Mouse (Mus musculus) skeletal muscle tissue, postnatal 0 days (tissue): ENCODE measurements around the gene Gm28269. TPM values are rescaled to one million over a fixed set of nuclear protein-coding genes. Genes with fewer than 3 reads are reported as not detected.

Experiments used
- polyA plus RNA-seq: library from polyadenylated mRNA; unstranded; fragments of >200 nt; fragmentation: Nextera tagmentation; extraction: Ambion mirVana; gene quantifications from 2 replicates; pipeline ENCODE4 v1.2.1, GENCODE M21; 2015

Gene Gm28269
- polyA plus RNA-seq: not detected in 2 replicates

DNA sequence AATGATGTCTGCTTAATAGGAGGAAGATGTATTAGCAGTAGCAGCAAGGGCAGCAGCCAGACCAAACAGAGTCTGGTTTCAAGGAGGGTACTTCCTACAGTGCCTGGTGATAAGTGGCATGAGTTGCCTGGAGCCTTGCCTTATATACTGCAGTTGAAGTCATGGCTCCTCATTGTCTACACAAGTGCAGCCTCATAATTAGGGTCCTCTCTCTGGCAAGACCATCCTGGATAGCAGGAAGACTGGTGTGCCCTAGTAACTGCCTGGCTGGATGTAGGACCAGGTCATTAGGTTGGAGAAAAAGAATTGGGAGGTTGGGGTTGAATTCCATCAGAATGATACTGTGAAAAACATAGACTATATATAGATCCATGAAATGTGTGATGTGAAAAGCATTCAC is at the start of gene Gm28269:
Gm28269 (minus strand) TSS at position 101 of the 400 bp plus-strand sequence.

DNA sequence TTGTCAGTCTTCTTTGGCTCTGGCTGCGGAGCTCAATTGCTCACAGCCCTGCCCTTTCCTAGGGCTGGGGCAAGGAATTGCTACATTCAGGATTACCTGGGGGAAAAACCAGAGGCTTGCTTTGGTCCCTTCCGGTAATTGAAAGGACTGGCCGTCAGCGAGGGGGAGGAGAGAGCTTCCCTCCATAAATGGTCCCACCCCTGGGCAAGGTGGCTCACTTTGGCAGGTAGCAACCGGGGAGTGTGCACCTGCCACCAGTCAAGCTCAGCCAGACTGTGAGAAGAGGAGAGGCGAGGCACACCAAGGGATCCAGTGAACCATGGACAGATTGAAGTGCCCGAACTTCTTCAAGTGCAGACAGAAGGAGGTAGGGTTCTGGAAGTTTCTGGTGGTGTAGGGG is 30.1 kb downstream of the Gm28269 start, which contains the start of gene Slc6a14:
Slc6a14 (plus strand) TSS at position 68 of the 400 bp plus-strand sequence.

Other genes with a start within 250 kb of the Gm28269 start
- gene Slc6a14, start 30.2 kb downstream of the Gm28269 start, polyA plus RNA-seq: 0.24 TPM in 1 of 2 replicates, not detected in the other